Mouse (Mus musculus): Measurements from ENCODE around the gene Trim28.

DNA sequence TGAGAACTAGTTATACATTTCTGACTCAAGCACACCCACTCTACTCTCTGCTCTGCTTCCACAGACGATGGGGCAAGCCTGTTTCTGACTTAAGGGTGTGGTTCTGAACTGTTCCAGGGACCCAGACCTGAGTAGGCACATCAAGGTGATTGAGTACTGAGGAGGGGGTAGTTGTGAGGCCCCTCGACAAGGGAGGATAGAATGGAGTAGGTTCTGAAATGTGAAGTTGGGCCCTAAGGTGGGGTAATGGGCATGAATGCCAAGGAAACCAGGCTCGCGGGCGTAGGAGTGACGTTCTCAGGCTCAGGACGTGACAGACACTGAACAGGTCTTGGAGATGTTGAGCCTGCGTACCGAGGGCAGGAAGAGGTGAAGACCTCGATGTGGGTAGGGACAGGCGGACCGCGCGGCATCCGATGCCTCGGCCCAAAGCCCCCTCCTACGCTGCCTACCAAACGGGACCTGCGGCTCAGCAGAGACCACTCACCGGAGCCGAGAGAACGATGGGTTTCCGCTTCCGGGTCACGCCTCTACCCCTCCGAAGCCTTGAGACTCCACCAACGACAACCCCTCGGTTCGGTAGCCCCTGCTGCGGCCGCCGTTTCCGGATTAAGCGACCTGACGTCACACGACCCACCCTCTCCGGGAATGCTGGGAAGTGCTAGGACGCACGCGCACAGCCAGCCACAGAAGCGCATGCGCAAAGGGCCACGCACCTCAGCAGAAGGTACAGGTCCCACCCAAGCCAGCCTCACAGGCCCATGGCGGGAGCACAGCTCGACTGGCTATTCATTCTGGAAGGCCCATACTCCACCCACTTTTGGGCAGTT is 35.4 kb downstream of the Trim28 start, which contains the start of gene Chmp2a:
- peak; percentile 74; the same call in 1 of the 2 replicates for TF ChIP-seq CHD1 (IDR thresholded peaks at IDR 0.05; ENCODE audit: low read depth, low read length)
- peak; percentile 72 for TF ChIP-seq MAZ (IDR thresholded peaks at IDR 0.05; ENCODE audit: low read depth, low read length)

Data from CH12.LX (cell line).